Comparison of ENCODE assay signal across 26 mouse cellular contexts in genomic region chr1:134398210-134398609, GRCm38 (mm10). TPM values are rescaled to one million over a fixed set of nuclear protein-coding genes. Genes with fewer than 3 reads are reported as not detected.
"Had no signal": no experiment of that assay in that cellular context is flagged by ENCODE, and none has a peak within 500 bp of the region (broad histone marks: within the 10 kb centered on the region; RNA-seq: fewer than 3 reads in every experiment).

No protein-coding gene starts in this region.

- H3K9ac ChIP-seq: lung, embryonic 14.5 days; midbrain, embryonic 12.5 days; neural tube, embryonic 13.5 days; neural tube, embryonic 15.5 days had no signal

- H3K36me3 ChIP-seq: midbrain, embryonic 10.5 days; midbrain, embryonic 12.5 days; neural tube, embryonic 13.5 days; neural tube, embryonic 15.5 days had no signal

- H3K9me3 ChIP-seq: midbrain, embryonic 10.5 days; midbrain, embryonic 12.5 days; neural tube, embryonic 13.5 days had no signal

- DNase-seq: lung, embryonic 14.5 days; lung, postnatal 10 days; lung, postnatal 4 days; midbrain, embryonic 14.5 days; retina, postnatal 1 day; right cerebral cortex, adult 18-20 months; right cerebral cortex, postnatal 25 days; right cerebral cortex, postnatal 4 days; spleen, adult 18-20 months; thymus, adult 18-20 months; thymus, postnatal 14 days; thymus, postnatal 36 days had no signal

- ATAC-seq: midbrain, embryonic 16.5 days had no signal

- H3K4me3 ChIP-seq: midbrain, embryonic 10.5 days; midbrain, embryonic 12.5 days; myocyte; neural tube, embryonic 13.5 days; neural tube, embryonic 15.5 days had no signal

- H3K27ac ChIP-seq: midbrain, embryonic 10.5 days; midbrain, embryonic 12.5 days; neural tube, embryonic 13.5 days; neural tube, embryonic 15.5 days had no signal

- H3K4me2 ChIP-seq: lung, embryonic 14.5 days; midbrain, embryonic 12.5 days; neural tube, embryonic 13.5 days; neural tube, embryonic 15.5 days had no signal

- H3K4me1 ChIP-seq: midbrain, embryonic 10.5 days; midbrain, embryonic 12.5 days; neural tube, embryonic 13.5 days; neural tube, embryonic 15.5 days had no signal

- H3K27me3 ChIP-seq: midbrain, embryonic 12.5 days; neural tube, embryonic 13.5 days; neural tube, embryonic 15.5 days had no signal

RNA-seq across cellular contexts. Expression of gene 4933406M09Rik, which starts 12.5 kb away (rescaled TPM):
- total RNA-seq: megakaryocyte, adult 5-6 weeks; megakaryocyte-erythroid progenitor cell, adult 5-6 weeks had no signal
- polyA plus RNA-seq: lung, embryonic 14.5 days; lung, embryonic 16.5 days; midbrain, embryonic 10.5 days; midbrain, embryonic 12.5 days; midbrain, embryonic 14.5 days; midbrain, embryonic 16.5 days; myocyte; neural tube, embryonic 11.5 days; neural tube, embryonic 13.5 days; neural tube, embryonic 15.5 days; small intestine, adult 2 months; stomach, embryonic 14.5 days; stomach, embryonic 16.5 days; thymus, postnatal 0 days had no signal
